Mouse (Mus musculus) heart, postnatal 0 days (tissue): ENCODE data around the gene Hmga2.
"Not testable (repeated sequence)": the region's sequence is repeated elsewhere in the genome, so short reads cannot be mapped to it uniquely, and the experiment has no call there.

Experiments used
- CTCF ChIP-seq: IDR thresholded peaks from 2 replicates; pipeline ENCODE4 v1.5.1; 2016; ENCODE audit warnings: antibody characterized with exemption, control low read depth, low read depth
- EP300 ChIP-seq: IDR thresholded peaks from 2 replicates; pipeline ENCODE4 v1.6.1; 2016; ENCODE audit warnings: antibody characterized with exemption, low read depth

GRCm38 (mm10) chr10:120338431-120338830 lies 137.8 kb downstream of the Hmga2 start:
- not testable (repeated sequence) for TF ChIP-seq CTCF, EP300
